Mouse (Mus musculus): ENCODE data around the gene Wnt4. TPM values are rescaled to one million over a fixed set of nuclear protein-coding genes. Genes with fewer than 3 reads are reported as not detected.

Gene Wnt4
- total RNA-seq, 2 experiments from 2014 or later = 13.1 to 14.0 TPM

Other genes starting within 250 kb of the Wnt4 start
- gene Zbtb40, start 228.7 kb upstream of the Wnt4 start, total RNA-seq (2021) = 10 to 100 TPM in 1 of 2 experiments, 1 to 10 TPM in 1; 7.9 to 18.6 TPM
- gene Cdc42, start 80.2 kb downstream of the Wnt4 start, total RNA-seq (2021) = 100 to 1,000 TPM; 311 to 333 TPM
- not detected for gene Cela3a, start 132.3 kb downstream of the Wnt4 start, total RNA-seq (2021)
- gene Cela3b, start 153.1 kb downstream of the Wnt4 start, total RNA-seq (2021) = not detected
- gene 1700013G24Rik, start 175.8 kb downstream of the Wnt4 start, total RNA-seq (2021) = not detected
- gene Hspg2, start 191.3 kb downstream of the Wnt4 start, total RNA-seq (2021) = 1 to 10 TPM; 5.7 to 7.7 TPM